Mouse (Mus musculus): ENCODE results near the gene Ren1.

- TF ChIP-seq CTCF (IDR thresholded peaks at IDR 0.05; ENCODE audit: low read depth) (no peak), EP300 (optimal IDR thresholded peaks at IDR 0.05) (no peak)
Measured at GRCm38 (mm10) chr1:133409786-133410185, 59.5 kb downstream of the Ren1 start.
